Mouse (Mus musculus) cortical plate, adult 2 months (tissue): ENCODE results near the gene Cs. TPM values are rescaled to one million over a fixed set of nuclear protein-coding genes. Genes with fewer than 3 reads are reported as not detected.

Experiments
- H3K27ac ChIP-seq: fragments of 200-500 bp; 2 replicates; pipeline ENCODE4 v1.5.1; 2012; ENCODE audit warnings: low read length, control low read depth, inconsistent platforms; ENCODE audit not compliant: insufficient read depth
- H3K4me1 ChIP-seq: fragments of 200-500 bp; 2 replicates; pipeline ENCODE4 v1.6.1; 2011; ENCODE audit warnings: low read length; ENCODE audit not compliant: control insufficient read depth, insufficient read depth
- H3K4me3 ChIP-seq: fragments of 200-500 bp; 2 replicates; pipeline ENCODE4 v1.5.1; 2011; ENCODE audit warnings: mild to moderate bottlenecking, low read length, control low read depth; ENCODE audit not compliant: insufficient read depth
- CTCF ChIP-seq: fragments of 200-500 bp; IDR thresholded peaks from 2 replicates; pipeline ENCODE4 v1.5.1; 2011; ENCODE audit warnings: mild to moderate bottlenecking, control low read depth, low read length; ENCODE audit not compliant: insufficient read depth; ENCODE audit errors: extremely low read depth
- POLR2A ChIP-seq: fragments of 200-500 bp; IDR thresholded peaks from 2 replicates; pipeline ENCODE4 v1.6.1; 2011; ENCODE audit warnings: mild to moderate bottlenecking, low read length, control low read depth; ENCODE audit not compliant: insufficient read depth; ENCODE audit errors: extremely low read depth
- polyA plus RNA-seq: library from polyadenylated mRNA; depleted of rRNA; stranded (reverse); fragments of >200 nt; gene quantifications from 2 replicates; pipeline ENCODE4 v1.2.3, GENCODE M21; 2012

The Cs gene
- polyA plus RNA-seq, 1 experiment, result 233 TPM

DNA sequence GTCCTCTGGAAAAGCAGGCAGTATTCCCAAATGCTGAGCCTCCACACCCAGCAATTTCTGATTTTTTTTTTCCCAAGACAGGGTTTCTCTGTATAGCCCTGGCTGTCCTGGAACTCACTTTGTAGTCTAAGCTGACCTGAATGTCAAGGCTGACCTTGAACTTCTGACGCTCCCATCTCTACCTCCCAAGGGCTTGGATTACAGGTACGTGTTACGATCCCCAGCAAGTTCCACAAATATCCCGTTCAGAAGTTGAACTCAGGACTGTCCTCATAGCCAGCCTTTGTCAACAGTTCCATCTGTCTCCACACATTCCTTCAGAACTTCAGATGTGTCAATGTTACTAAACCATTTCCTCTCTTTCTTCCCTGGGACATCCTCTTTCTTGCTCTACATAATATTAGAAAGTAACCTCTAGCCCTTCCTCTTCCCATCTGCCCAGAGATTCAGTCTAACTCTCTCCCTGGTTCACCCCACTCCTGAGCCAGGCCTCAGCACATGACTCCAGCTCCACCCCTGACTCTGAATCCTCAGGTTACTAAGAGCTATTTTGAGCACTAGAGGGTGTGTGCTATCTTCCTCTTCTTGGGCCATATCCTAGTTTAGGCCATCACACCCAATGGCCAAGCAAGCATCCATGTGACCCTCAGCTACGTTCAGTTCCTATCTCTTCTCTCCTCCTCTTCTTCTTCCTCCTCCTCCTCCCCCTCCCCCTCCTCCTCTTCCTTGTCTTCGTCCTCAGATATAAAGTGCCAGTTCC is 35.6 kb downstream of the Cs start:
- Histone ChIP-seq H3K4me1 (peaks cover under 1% of the 10 kb centered on the region; the same call in 1 of the 2 replicates), H3K27ac (no peak overlapping the region), H3K4me3 (no peak overlapping the region)
- TF ChIP-seq POLR2A, result no peak
- TF ChIP-seq CTCF, result no peak

DNA sequence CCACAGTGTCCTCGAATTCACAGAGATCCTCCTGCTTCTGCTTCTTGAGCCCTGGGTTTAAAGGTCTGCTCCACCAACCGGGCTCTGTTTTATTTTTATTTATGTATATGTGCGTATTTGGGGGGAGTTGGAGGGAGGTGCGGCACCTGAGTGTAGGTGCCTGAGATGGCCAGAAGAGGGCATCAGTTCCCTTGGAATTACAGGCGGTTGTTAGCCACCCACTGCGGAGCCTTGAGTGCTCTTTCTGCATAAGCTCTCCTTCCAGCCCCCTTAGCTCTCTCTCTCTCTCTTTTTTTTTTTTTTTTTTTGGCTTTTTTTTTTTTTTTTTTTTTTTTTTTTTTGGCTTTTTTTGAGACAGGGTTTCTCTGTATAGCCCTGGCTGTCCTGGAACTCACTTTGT is 36.9 kb downstream of the Cs start:
- no peak overlapping the region for H3K4me3 ChIP-seq
- no peak for TF ChIP-seq POLR2A
- TF ChIP-seq CTCF, result 0 out of 2 replicates have a peak, but pooled peaks have one; percentile 10
- H3K27ac ChIP-seq, result no peak overlapping the region
- peaks cover 6% of the 10 kb centered on the region for H3K4me1 ChIP-seq

- TF ChIP-seq POLR2A (no peak), CTCF (no peak)
- H3K4me3 ChIP-seq, result peak overlapping the region; percentile 88
Measured at GRCm38 (mm10) chr10:128376099-128376454, 38.5 kb downstream of the Cs start.

GRCm38 (mm10) chr10:128376455-128377211 is 39.1 kb downstream of the Cs start, which contains the start of gene Ankrd52:
TSS of gene Ankrd52 (plus strand) at chr10:128377115.
- Histone ChIP-seq H3K27ac (peak within 1 kb of the TSS; percentile 100), H3K4me3 (peak within 1 kb of the TSS; percentile 88), H3K4me1 (peaks cover 6% of the 10 kb centered on the region)
- TF ChIP-seq POLR2A, result no peak
- 0 out of 2 replicates have a peak, but pooled peaks have one; percentile 1 for TF ChIP-seq CTCF

More at GRCm38 (mm10) chr10:128376099-128376454, 38.5 kb downstream of the Cs start:
- peak overlapping the region; percentile 100 for H3K27ac ChIP-seq
- peaks cover 6% of the 10 kb centered on the region for H3K4me1 ChIP-seq

DNA sequence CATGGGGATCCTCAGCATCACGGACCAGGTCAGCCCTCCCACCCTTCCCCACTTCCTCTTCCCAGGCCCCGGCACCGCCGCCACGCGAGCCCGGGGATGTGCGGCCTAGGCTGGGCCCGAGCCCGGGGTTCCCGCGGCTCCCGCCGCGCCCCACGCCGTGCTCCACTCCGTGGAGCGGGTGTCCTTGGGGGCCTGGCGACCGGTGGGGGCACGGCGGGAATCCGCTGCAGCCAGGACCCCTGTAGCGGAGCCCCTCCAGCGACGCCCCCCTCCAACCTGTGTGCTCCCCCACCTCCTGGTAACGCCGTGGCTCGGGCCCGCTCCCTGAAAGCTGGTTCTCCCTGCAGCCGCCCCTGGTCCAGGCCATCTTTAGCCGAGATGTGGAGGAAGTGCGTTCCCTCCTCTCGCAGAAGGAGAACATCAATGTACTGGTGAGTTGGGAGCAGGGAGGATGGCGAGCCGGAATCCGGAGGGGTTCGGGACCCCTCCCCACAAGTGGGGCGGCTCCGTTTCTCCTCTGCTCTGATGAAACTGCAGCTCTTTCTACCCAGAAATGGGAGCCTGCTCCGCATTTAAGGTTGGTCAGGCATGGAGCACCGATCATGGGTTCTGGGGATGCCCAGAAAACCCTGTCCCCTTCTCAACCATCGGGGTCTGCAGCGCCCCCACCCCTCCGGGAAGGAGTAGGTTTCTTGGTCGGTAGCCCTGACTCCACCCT is 39.8 kb downstream of the Cs start:
- Histone ChIP-seq H3K27ac (peak overlapping the region; percentile 68), H3K4me3 (peak overlapping the region; percentile 88), H3K4me1 (peaks cover 6% of the 10 kb centered on the region)
- TF ChIP-seq CTCF (no peak), POLR2A (no peak)

DNA sequence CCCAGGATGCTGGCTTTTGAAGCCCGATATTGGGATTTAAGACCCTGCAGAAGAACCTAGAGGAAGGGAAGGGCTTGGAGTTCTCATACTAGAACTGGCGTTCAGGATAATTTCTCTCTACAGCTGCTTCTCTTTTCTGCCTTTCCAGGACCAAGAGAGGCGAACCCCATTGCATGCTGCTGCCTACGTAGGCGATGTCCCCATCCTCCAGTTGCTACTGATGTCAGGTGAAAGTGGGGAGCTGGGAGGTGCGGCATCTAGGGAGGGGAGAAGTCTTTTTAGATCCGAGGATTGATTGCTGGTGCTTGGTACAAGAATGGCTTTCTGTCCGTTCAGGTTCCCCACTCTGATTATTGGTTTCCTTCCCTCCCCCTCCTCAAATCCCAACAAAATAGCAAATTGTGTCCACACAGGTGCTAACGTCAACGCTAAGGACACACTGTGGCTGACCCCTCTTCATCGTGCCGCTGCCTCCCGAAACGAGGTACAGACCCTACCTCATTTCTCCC is 40.5 kb downstream of the Cs start:
- TF ChIP-seq CTCF, result no peak
- peak; percentile 64 for TF ChIP-seq POLR2A
- H3K4me1 ChIP-seq, result peaks cover 6% of the 10 kb centered on the region
- H3K27ac ChIP-seq, result peak overlapping the region; percentile 68; the same call in 1 of the 2 replicates
- peak overlapping the region; percentile 88 for H3K4me3 ChIP-seq

GRCm38 (mm10) chr10:128378462-128378861 is 40.9 kb downstream of the Cs start:
- TF ChIP-seq CTCF, result no peak
- TF ChIP-seq POLR2A, result no peak
- H3K4me1 ChIP-seq, result peaks cover 6% of the 10 kb centered on the region
- H3K27ac ChIP-seq, result peak overlapping the region; percentile 68; the same call in 1 of the 2 replicates
- peak overlapping the region; percentile 88 for H3K4me3 ChIP-seq

DNA sequence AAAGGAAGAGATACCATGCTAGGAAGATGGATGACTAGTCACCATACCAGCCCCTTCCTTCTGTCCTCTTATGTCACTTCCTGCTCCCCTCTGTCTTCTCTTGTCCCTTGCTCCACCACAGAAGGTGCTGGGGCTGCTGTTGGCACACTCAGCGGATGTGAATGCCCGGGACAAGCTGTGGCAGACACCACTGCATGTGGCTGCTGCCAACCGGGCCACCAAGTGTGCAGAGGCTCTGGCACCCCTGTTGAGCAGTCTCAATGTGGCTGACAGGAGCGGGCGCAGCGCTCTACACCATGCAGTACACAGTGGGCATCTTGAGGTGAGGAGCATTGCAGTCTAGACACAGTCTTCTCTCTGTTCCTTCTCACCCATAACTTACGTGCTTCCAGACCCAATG is 41.7 kb downstream of the Cs start:
- TF ChIP-seq POLR2A, result no peak
- H3K4me3 ChIP-seq, result peak overlapping the region; percentile 20; the same call in 1 of the 2 replicates
- H3K4me1 ChIP-seq, result peaks cover 6% of the 10 kb centered on the region
- no peak overlapping the region for H3K27ac ChIP-seq

- TF ChIP-seq CTCF (no peak), POLR2A (no peak)
- Histone ChIP-seq H3K4me1 (peaks cover 6% of the 10 kb centered on the region), H3K27ac (no peak overlapping the region), H3K4me3 (no peak overlapping the region)
Measured at GRCm38 (mm10) chr10:128380565-128380964, 43.0 kb downstream of the Cs start.
